Mouse (Mus musculus): ENCODE measurements around the gene Qser1. TPM values are rescaled to one million over a fixed set of nuclear protein-coding genes. Genes with fewer than 3 reads are reported as not detected.

Gene Qser1
- total and polyA plus RNA-seq, 3 experiments, result 3.9 to 14.5 TPM; not detected in 1

GRCm38 (mm10) chr2:104816866-104817439 is 393 bp upstream of the Qser1 start:
- Histone ChIP-seq H3K4me1 (ENCODE audit: control insufficient read depth in 1 of 2, insufficient read depth in 2 of 2, low read length in 2 of 2) (peaks cover 7 to 10% of the 10 kb centered on the region in 2 experiments), H3K9me3 (replicated peaks; ENCODE audit: insufficient read depth, low read length) (no peaks in the 10 kb centered on the region), H3K4me3 (ENCODE audit: control insufficient read depth in 1 of 2, insufficient read depth in 1 of 2, low read depth in 2 of 2, low read length in 2 of 2) (peak overlapping the region; percentile 84 to 98), H3K9ac (ENCODE audit: control insufficient read depth, low read depth, low read length, poor library complexity, severe bottlenecking) (peak overlapping the region; percentile 99), H3K27ac (ENCODE audit: control insufficient read depth, low read depth, low read length) (peak overlapping the region; percentile 82), H3K27me3 (ENCODE audit: control insufficient read depth in 1 of 2, insufficient read depth in 2 of 2, low read length in 2 of 2) (no peaks in the 10 kb centered on the region), H3K36me3 (ENCODE audit: control insufficient read depth in 1 of 2, insufficient read depth in 2 of 2, low read length in 2 of 2) (peaks cover 0 to 19% of the 10 kb centered on the region in 2 experiments; a peak in 2 of 4 replicates), H3K79me2 (ENCODE audit: control insufficient read depth, insufficient read depth, low read length, poor library complexity) (peaks cover 31% of the 10 kb centered on the region)
- peak; percentile 85 for DNase-seq (ENCODE audit: low read depth, low spot score)
- no peak for TF ChIP-seq JUND (IDR thresholded peaks at IDR 0.05; ENCODE audit: low read depth, low read length)
- peak; percentile 47 for TF ChIP-seq HCFC1 (IDR thresholded peaks at IDR 0.05; ENCODE audit: low read depth, low read length)
- no peak for TF ChIP-seq TCF12 (IDR thresholded peaks at IDR 0.05; ENCODE audit: low read depth, low read length)
- TF ChIP-seq MAX (IDR thresholded peaks at IDR 0.05; ENCODE audit: low read length), result no peak
- TF ChIP-seq EP300 (IDR thresholded peaks at IDR 0.05; ENCODE audit: low read depth in 1 of 2, low read length in 2 of 2), result 0 out of 4 replicates have a peak, but pooled peaks of 1 of the 2 experiments have one; percentile 2
- TF ChIP-seq POLR2AphosphoS5 (IDR thresholded peaks at IDR 0.05; ENCODE audit: borderline replicate concordance, low read depth, low read length), result no peak
- TF ChIP-seq MYC (IDR thresholded peaks at IDR 0.05; ENCODE audit: low read depth, low read length), result no peak
- no peak for TF ChIP-seq ZNF384 (IDR thresholded peaks at IDR 0.05; ENCODE audit: low read depth, low read length)
- TF ChIP-seq SIN3A (IDR thresholded peaks at IDR 0.05; ENCODE audit: low read length), result peak; percentile 38; the same call in 1 of the 2 replicates
- TF ChIP-seq MXI1 (IDR thresholded peaks at IDR 0.05; ENCODE audit: low read depth, low read length), result no peak
- no peak; the same call in 1 of the 2 replicates for TF ChIP-seq POLR2AphosphoS2 (IDR thresholded peaks at IDR 0.05; ENCODE audit: low read length)
- no peak for TF ChIP-seq CHD2 (IDR thresholded peaks at IDR 0.05; ENCODE audit: low read length)
- no peak for TF ChIP-seq UBTF (IDR thresholded peaks at IDR 0.05; ENCODE audit: borderline replicate concordance, insufficient read depth, low read depth, low read length)
- TF ChIP-seq USF2 (IDR thresholded peaks at IDR 0.05; ENCODE audit: borderline replicate concordance in 1 of 2, insufficient read depth in 1 of 2, low read depth in 1 of 2, low read length in 2 of 2), result no peak
- no peak for TF ChIP-seq ZC3H11A (IDR thresholded peaks at IDR 0.05; ENCODE audit: low read depth, low read length)
- TF ChIP-seq POLR2A (IDR thresholded peaks at IDR 0.05; ENCODE audit: control insufficient read depth in 1 of 2, insufficient read depth in 1 of 2, low read depth in 1 of 2, low read length in 2 of 2, poor library complexity in 1 of 2), result peak; percentile 62 to 73
- TF ChIP-seq MAZ (IDR thresholded peaks at IDR 0.05; ENCODE audit: low read depth, low read length), result peak; percentile 75; the same call in 1 of the 2 replicates
- TF ChIP-seq ELF1 (IDR thresholded peaks at IDR 0.05; ENCODE audit: low read depth, low read length), result no peak
- no peak for TF ChIP-seq GABPA (IDR thresholded peaks at IDR 0.05; ENCODE audit: low read depth, low read length)
- TF ChIP-seq ZKSCAN1 (IDR thresholded peaks at IDR 0.05; ENCODE audit: low read depth, low read length), result no peak
- TF ChIP-seq KAT2A (conservative IDR thresholded peaks at IDR 0.05; ENCODE audit: low read depth, low read length), result no peak
- 0 out of 2 replicates have a peak, but pooled peaks have one; percentile 30 for TF ChIP-seq ZMIZ1 (IDR thresholded peaks at IDR 0.05; ENCODE audit: low read depth, low read length)
- peak; percentile 62 for TF ChIP-seq NELFE (IDR thresholded peaks at IDR 0.05; ENCODE audit: low read depth, low read length)
- TF ChIP-seq NRF1 (IDR thresholded peaks at IDR 0.05; ENCODE audit: insufficient read depth, low read depth, low read length, poor library complexity, severe bottlenecking), result no peak
- TF ChIP-seq MEF2A (IDR thresholded peaks at IDR 0.05; ENCODE audit: extremely low read depth, insufficient replicate concordance, low read depth, low read length, poor library complexity, severe bottlenecking), result no peak
- TF ChIP-seq MAFK (IDR thresholded peaks at IDR 0.05; ENCODE audit: borderline replicate concordance, low read depth, low read length), result no peak
- no peak for TF ChIP-seq CTCF (IDR thresholded peaks at IDR 0.05 in 2 of 3, conservative IDR thresholded peaks at IDR 0.05 in 1 of 3; ENCODE audit: control insufficient read depth in 1 of 3, insufficient read depth in 1 of 3, low read depth in 2 of 3, low read length in 3 of 3, poor library complexity in 1 of 3, severe bottlenecking in 1 of 3)
- TF ChIP-seq ETS1 (IDR thresholded peaks at IDR 0.05; ENCODE audit: low read depth, low read length), result no peak
- TF ChIP-seq CHD1 (IDR thresholded peaks at IDR 0.05; ENCODE audit: low read depth, low read length), result no peak
- no peak for TF ChIP-seq BHLHE40 (IDR thresholded peaks at IDR 0.05; ENCODE audit: borderline replicate concordance, low read depth, low read length)
- TF ChIP-seq TAL1 (IDR thresholded peaks at IDR 0.05; ENCODE audit: low read length), result no peak
- TF ChIP-seq SMC3 (IDR thresholded peaks at IDR 0.05; ENCODE audit: low read depth, low read length), result no peak
- TF ChIP-seq GATA1 (IDR thresholded peaks at IDR 0.05; ENCODE audit: low read depth, low read length), result no peak
- 0 out of 2 replicates have a peak, but pooled peaks have one; percentile 53 for TF ChIP-seq TBP (IDR thresholded peaks at IDR 0.05; ENCODE audit: low read depth, low read length)
- TF ChIP-seq RAD21 (IDR thresholded peaks at IDR 0.05; ENCODE audit: low read depth, low read length), result no peak
- no peak for TF ChIP-seq MYB (IDR thresholded peaks at IDR 0.05; ENCODE audit: low read depth, low read length)
- TF ChIP-seq USF1 (IDR thresholded peaks at IDR 0.05; ENCODE audit: low read depth, low read length), result no peak
